Mouse (Mus musculus) A20 (cell line): ENCODE measurements around the gene Cep78.
A peak's percentile ranks its signal among the peaks of the same experiment; 100 is the strongest.

ENCODE experiments used
- DNase-seq: peaks from one replicate; pipeline ENCODE4 v3.0.0-alpha.2; 2011; ENCODE audit warnings: low read depth, low spot score

Gene Cep78

GRCm38 (mm10) chr19:15973365-15973764 is 11.4 kb downstream of the Cep78 start:
- DNase-seq, result no peak

DNA sequence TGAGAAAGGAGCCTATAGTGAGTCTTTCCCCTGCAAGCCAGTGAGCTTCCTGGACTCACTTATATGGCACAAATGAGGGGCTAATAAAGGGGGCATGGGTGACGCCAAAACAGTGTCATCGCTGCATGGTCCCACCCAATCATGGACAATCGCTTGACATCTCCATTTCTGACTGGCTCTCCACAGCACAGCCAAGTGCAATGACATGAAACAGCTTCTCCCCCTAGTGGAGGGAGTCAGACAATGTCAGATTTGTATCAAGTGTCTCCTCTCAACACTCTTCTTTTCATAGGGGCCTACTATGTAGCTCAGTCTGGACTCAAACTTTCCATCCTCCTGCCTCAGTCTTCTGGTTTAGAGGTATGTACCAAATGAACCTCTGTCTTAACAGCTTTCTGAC is 19.7 kb downstream of the Cep78 start:
- peak; percentile 64 for DNase-seq

- peak; percentile 61 for DNase-seq
Observed at GRCm38 (mm10) chr19:15964533-15964932, 20.3 kb downstream of the Cep78 start.

DNA sequence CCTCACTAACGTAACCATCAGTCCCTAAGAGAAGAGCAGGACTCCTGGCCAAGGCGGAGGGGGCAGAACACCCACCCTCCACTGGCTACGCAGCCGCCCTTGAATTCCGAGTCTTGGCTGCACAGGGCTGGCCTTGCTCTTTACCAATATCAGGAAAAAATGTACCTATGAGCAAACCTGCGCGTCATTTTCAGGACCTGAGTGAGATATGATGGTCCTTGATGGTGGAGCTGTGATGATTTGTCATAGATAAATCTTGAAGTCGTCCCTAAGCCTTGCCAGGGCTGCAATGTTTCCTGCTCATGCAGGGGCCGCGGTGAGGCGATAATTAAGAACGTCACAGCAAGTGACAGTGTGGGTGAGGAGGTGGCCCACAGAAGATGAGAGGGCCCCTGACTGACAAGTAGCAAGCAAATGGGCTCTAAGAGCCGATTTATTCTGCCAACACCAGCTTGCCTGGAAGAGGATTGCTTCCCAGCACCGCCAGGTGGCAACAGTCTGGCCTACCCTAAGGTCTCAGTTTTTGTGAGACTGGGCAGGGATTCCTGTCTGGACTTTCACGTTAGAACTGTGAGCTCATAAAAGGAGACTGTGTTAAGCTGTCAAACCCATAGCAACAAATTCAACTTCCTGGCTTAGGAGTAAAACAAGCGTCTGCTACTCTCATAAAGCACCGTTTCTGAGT is 21.6 kb downstream of the Cep78 start:
- DNase-seq, result no peak

DNA sequence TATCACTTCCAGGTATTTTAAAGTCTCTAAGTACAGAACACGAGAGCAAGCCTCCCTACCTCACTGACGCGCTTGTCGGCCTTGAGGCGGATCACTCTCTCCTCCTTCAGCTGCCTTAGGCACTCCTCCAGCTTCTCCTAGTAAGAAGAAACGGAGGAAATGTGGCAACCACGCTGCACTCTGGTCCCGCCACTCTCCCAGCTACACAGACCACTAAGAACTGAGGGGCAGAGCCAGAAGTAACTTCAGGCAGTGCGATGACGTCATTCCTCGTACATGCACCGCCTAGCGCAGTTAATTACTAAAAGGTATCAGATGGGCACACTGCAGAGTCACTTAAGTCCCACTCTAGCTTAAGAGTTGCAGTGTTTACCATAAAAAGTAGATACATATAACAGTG is 22.5 kb downstream of the Cep78 start:
- DNase-seq, result no peak

GRCm38 (mm10) chr19:15950225-15950624 is 34.6 kb downstream of the Cep78 start:
- no peak for DNase-seq

DNA sequence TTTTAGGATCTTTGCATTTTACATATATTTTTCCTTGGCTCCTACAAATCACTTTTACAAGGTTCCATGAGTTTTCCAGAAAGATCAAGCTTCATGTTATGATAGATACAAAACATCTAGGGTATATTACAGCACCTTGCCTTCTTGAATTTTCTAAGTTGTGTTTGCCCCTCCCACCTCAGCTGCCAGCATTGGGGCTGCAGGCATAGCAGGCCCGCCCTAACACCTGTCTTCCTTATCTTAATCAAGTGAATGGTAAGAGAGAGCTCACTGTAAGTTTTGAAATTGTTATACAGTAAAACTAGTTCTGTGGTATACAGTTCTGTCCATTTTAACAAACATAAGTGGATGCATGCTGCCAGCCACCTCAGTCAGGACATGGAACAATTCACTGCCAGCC is 35.9 kb downstream of the Cep78 start:
- no peak for DNase-seq

- DNase-seq, result no peak
Observed at GRCm38 (mm10) chr19:15948426-15948825, 36.4 kb downstream of the Cep78 start.

DNA sequence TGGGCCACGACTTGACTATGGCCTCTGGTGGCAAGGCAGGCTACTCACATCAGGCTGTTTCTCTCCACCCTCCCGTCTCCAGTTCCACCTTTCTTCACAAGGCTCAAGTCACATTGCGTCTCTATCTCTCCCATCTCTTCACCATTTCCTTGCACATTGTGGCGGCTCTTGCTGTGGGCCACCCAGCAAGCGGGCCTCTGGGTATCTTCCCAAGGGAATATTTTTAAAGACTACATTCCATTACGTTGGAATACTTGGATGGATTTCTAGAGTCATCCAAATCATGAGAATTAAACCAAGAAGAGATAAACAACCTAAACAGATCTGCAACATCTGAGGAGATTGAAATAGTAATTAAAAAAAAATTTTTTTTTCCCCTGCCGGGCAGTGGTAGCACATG is 37.6 kb downstream of the Cep78 start, which contains the start of gene Psat1:
Psat1 (minus strand) TSS at position 101 of the 400 bp plus-strand sequence.
- DNase-seq, result no peak

DNA sequence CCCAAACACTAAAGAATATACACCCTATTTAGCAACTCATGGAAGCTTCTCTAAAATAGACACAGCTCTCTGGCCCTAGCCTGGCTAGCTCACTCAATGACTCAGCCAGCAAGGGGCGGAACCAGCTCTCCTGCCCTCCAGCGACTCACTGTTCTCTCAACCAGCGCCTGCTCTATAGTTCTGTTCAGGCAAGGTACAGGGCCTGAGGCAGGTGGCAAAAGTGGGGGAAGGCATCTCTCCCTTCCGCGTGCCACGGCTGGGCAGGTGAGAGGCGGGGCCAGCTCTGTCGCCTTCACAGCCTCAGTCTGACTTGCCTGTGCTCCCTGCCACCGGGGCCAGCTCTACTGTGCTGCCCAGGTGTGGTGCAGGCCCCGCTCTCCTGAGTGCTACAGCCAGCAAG is 38.1 kb downstream of the Cep78 start:
- no peak for DNase-seq

DNA sequence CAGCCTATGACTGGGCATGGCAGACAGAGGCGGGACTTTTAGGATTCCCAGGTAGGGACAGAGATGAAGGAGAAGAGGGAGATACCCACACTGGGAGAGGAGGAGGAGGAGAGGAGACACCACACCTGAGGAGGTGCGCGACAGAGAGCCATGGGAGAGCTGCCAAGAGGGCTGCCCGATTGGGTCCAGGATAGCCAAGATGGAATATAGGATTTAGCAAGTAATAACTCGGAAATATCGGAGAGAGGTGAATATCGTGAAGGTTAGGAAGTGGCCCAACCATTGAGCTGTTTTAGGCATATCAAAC is 41.7 kb downstream of the Cep78 start:
- DNase-seq, result no peak

GRCm38 (mm10) chr19:15942421-15943116 is 42.2 kb downstream of the Cep78 start:
- no peak for DNase-seq

- no peak for DNase-seq
Observed at GRCm38 (mm10) chr19:15941399-15941798, 43.4 kb downstream of the Cep78 start.

DNA sequence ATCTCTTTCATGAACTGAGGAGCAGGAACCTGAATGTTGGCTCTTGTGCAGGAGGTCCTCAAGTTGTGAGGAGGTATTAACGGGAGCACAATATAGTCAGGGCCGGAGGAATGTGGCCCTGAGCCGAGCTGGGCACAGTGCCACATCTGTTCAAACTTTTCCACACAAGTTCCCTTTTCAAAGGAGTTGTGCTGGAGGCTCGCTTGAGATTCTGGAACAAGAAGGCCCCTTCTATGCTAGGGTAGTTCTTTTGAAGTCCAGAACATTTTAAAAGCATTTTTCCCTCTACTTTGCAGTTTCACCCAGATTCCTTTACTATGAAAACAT is 59.1 kb downstream of the Cep78 start:
- no peak for DNase-seq

DNA sequence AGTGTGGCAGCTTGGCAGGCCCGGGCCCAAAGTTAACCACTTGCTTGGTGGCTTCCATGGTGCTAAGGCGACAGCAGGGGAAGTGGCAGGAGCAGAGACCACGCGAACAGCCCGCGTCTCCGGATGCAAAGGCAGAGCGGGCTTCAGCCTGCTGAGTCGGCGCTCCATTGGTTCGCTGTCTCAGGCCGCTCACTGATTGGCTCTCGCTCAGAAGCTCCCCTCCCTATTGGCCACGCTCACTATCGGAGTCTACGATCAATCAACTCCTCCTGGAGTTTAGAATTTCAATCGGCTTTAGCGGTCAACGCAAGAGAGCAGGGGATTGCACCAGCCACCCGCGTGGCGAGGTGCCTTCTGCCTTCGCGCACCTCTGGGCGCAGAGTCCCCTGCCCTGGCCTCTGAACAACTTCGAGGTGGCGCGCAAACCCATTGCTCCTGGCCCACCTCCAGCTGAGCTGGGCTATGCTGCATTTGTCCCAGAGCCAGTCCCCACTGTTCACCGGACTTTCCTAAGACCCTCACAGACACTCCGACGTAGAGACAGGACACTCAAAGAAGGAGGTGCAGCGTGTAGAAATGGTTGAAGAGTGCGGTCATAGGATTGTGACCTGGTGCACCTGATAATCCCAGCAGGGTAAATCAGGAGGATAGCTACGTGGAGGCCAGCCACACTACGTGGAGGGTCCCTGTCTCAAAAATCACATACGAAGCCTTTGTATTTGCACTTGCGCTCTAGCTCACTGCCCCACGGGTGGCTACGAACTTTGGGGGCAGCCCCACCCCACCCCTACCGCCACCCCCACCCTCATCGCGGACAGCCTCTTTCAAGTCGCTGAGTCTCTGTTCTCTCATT is 59.7 kb downstream of the Cep78 start:
- DNase-seq, result peak; percentile 96

GRCm38 (mm10) chr19:15924181-15924865 is 60.5 kb downstream of the Cep78 start:
- no peak for DNase-seq

- peak; percentile 74 for DNase-seq
Observed at GRCm38 (mm10) chr19:15923426-15923825, 61.4 kb downstream of the Cep78 start.

- DNase-seq, result no peak
Observed at GRCm38 (mm10) chr19:15919336-15919735, 65.5 kb downstream of the Cep78 start.

DNA sequence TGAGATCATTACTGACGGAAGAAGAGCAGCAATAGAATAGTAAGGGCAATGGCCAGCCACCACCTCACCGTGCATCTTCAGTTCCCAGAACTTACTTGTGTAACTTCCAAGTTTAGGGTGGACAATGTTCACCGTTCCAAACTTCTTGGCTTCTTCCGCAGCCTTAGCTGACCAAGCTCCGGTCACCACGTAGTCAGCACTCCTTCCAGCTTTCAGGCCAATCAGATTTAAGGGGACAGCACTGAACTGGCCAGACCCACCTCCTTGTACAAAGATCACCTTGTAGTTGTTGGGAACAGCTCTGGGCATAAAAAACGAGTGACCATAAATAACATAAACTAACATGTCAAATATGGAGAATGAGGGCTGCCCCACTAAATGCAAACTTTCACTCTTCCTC is 66.7 kb downstream of the Cep78 start:
- DNase-seq, result no peak

GRCm38 (mm10) chr19:15913249-15913997 is 71.4 kb downstream of the Cep78 start:
- no peak for DNase-seq

GRCm38 (mm10) chr19:15911441-15911840 is 73.3 kb downstream of the Cep78 start:
- no peak for DNase-seq
